Mouse (Mus musculus) ZHBTc4 (cell line): ENCODE data around the gene Ppp1r1c.
A peak's percentile ranks its signal among the peaks of the same experiment; 100 is the strongest.

ENCODE experiments used
- DNase-seq: peaks from one replicate; pipeline ENCODE4 v3.0.0-alpha.2; 2011; ENCODE audit warnings: low read depth, low spot score

Ppp1r1c gene

GRCm38 (mm10) chr2:79865275-79865999 lies 157.9 kb downstream of the Ppp1r1c start:
- peak; percentile 76 for DNase-seq
